Mouse (Mus musculus): ENCODE data around the gene Ampd2. TPM values are rescaled to one million over a fixed set of nuclear protein-coding genes. Genes with fewer than 3 reads are reported as not detected.
A peak's percentile ranks its signal among the peaks of the same experiment; 100 is the strongest.

Gene Ampd2
- total and polyA plus RNA-seq, 3 experiments: 54.9 to 201 TPM; not detected in 1

- H3K79me2 ChIP-seq (ENCODE audit: control insufficient read depth, insufficient read depth, low read length, poor library complexity): no peaks in the 10 kb centered on the region
- no peak for TF ChIP-seq USF2 (IDR thresholded peaks at IDR 0.05; ENCODE audit: borderline replicate concordance in 1 of 2, insufficient read depth in 1 of 2, low read depth in 1 of 2, low read length in 2 of 2)
- TF ChIP-seq CHD2 (IDR thresholded peaks at IDR 0.05; ENCODE audit: low read length): peak; percentile 76
- TF ChIP-seq GATA1 (IDR thresholded peaks at IDR 0.05; ENCODE audit: low read depth, low read length): peak; percentile 34; the same call in 1 of the 2 replicates
- no peak for TF ChIP-seq HCFC1 (IDR thresholded peaks at IDR 0.05; ENCODE audit: low read depth, low read length)
- no peak for TF ChIP-seq JUND (IDR thresholded peaks at IDR 0.05; ENCODE audit: low read depth, low read length)
- TF ChIP-seq SIN3A (IDR thresholded peaks at IDR 0.05; ENCODE audit: low read length): no peak
- TF ChIP-seq SMC3 (IDR thresholded peaks at IDR 0.05; ENCODE audit: low read depth, low read length): no peak
- TF ChIP-seq TBP (IDR thresholded peaks at IDR 0.05; ENCODE audit: low read depth, low read length): no peak
- no peak overlapping the region for H3K27ac ChIP-seq (ENCODE audit: control insufficient read depth, low read depth, low read length)
Observed at GRCm38 (mm10) chr3:108026049-108026448, 60.4 kb downstream of the Ampd2 start.

GRCm38 (mm10) chr3:108025318-108025717 lies 61.1 kb downstream of the Ampd2 start:
- no peak overlapping the region for H3K9ac ChIP-seq (ENCODE audit: control insufficient read depth, low read depth, low read length, poor library complexity, severe bottlenecking)

More at GRCm38 (mm10) chr3:108026049-108026448, 60.4 kb downstream of the Ampd2 start:
- Histone ChIP-seq H3K27me3 (ENCODE audit: control insufficient read depth in 1 of 2, insufficient read depth in 2 of 2, low read length in 2 of 2) (peaks cover 0 to 10% of the 10 kb centered on the region in 2 experiments; a peak in 2 of 4 replicates), H3K9ac (ENCODE audit: control insufficient read depth, low read depth, low read length, poor library complexity, severe bottlenecking) (no peak overlapping the region), H3K36me3 (ENCODE audit: control insufficient read depth in 1 of 2, insufficient read depth in 2 of 2, low read length in 2 of 2) (no peaks in the 10 kb centered on the region), H3K4me1 (ENCODE audit: control insufficient read depth in 1 of 2, insufficient read depth in 2 of 2, low read length in 2 of 2) (peaks cover 0 to 3% of the 10 kb centered on the region in 2 experiments; a peak in 1 of 4 replicates), H3K9me3 (replicated peaks; ENCODE audit: insufficient read depth, low read length) (no peaks in the 10 kb centered on the region), H3K4me3 (ENCODE audit: control insufficient read depth in 1 of 2, insufficient read depth in 1 of 2, low read depth in 2 of 2, low read length in 2 of 2) (no peak overlapping the region)
- peak; percentile 72 for DNase-seq (ENCODE audit: low read depth, low spot score)

More at GRCm38 (mm10) chr3:108025318-108025717, 61.1 kb downstream of the Ampd2 start:
- Histone ChIP-seq H3K27ac (ENCODE audit: control insufficient read depth, low read depth, low read length) (no peak overlapping the region), H3K79me2 (ENCODE audit: control insufficient read depth, insufficient read depth, low read length, poor library complexity) (no peaks in the 10 kb centered on the region), H3K36me3 (ENCODE audit: control insufficient read depth in 1 of 2, insufficient read depth in 2 of 2, low read length in 2 of 2) (no peaks in the 10 kb centered on the region), H3K4me1 (ENCODE audit: control insufficient read depth in 1 of 2, insufficient read depth in 2 of 2, low read length in 2 of 2) (peaks cover 0 to 3% of the 10 kb centered on the region in 2 experiments; a peak in 1 of 4 replicates), H3K4me3 (ENCODE audit: control insufficient read depth in 1 of 2, insufficient read depth in 1 of 2, low read depth in 2 of 2, low read length in 2 of 2) (no peak overlapping the region), H3K9me3 (replicated peaks; ENCODE audit: insufficient read depth, low read length) (no peaks in the 10 kb centered on the region), H3K27me3 (ENCODE audit: control insufficient read depth in 1 of 2, insufficient read depth in 2 of 2, low read length in 2 of 2) (peaks cover 0 to 10% of the 10 kb centered on the region in 2 experiments; a peak in 2 of 4 replicates)
- no peak for DNase-seq (ENCODE audit: low read depth, low spot score)
- no peak for TF ChIP-seq BHLHE40 (IDR thresholded peaks at IDR 0.05; ENCODE audit: borderline replicate concordance, low read depth, low read length)
- TF ChIP-seq ZMIZ1 (IDR thresholded peaks at IDR 0.05; ENCODE audit: low read depth, low read length): no peak
- TF ChIP-seq TBP (IDR thresholded peaks at IDR 0.05; ENCODE audit: low read depth, low read length): no peak
- no peak for TF ChIP-seq TAL1 (IDR thresholded peaks at IDR 0.05; ENCODE audit: low read length)
- no peak for TF ChIP-seq CTCF (IDR thresholded peaks at IDR 0.05 in 2 of 3, conservative IDR thresholded peaks at IDR 0.05 in 1 of 3; ENCODE audit: control insufficient read depth in 1 of 3, insufficient read depth in 1 of 3, low read depth in 2 of 3, low read length in 3 of 3, poor library complexity in 1 of 3, severe bottlenecking in 1 of 3)
- no peak for TF ChIP-seq SIN3A (IDR thresholded peaks at IDR 0.05; ENCODE audit: low read length)
- TF ChIP-seq USF2 (IDR thresholded peaks at IDR 0.05; ENCODE audit: borderline replicate concordance in 1 of 2, insufficient read depth in 1 of 2, low read depth in 1 of 2, low read length in 2 of 2): no peak
- TF ChIP-seq MEF2A (IDR thresholded peaks at IDR 0.05; ENCODE audit: extremely low read depth, insufficient replicate concordance, low read depth, low read length, poor library complexity, severe bottlenecking): no peak
- TF ChIP-seq EP300 (IDR thresholded peaks at IDR 0.05; ENCODE audit: low read depth in 1 of 2, low read length in 2 of 2): no peak
- TF ChIP-seq NELFE (IDR thresholded peaks at IDR 0.05; ENCODE audit: low read depth, low read length): no peak
- no peak for TF ChIP-seq ETS1 (IDR thresholded peaks at IDR 0.05; ENCODE audit: low read depth, low read length)
- TF ChIP-seq USF1 (IDR thresholded peaks at IDR 0.05; ENCODE audit: low read depth, low read length): no peak
- no peak for TF ChIP-seq POLR2A (IDR thresholded peaks at IDR 0.05; ENCODE audit: control insufficient read depth in 1 of 2, insufficient read depth in 1 of 2, low read depth in 1 of 2, low read length in 2 of 2, poor library complexity in 1 of 2)
- no peak for TF ChIP-seq ELF1 (IDR thresholded peaks at IDR 0.05; ENCODE audit: low read depth, low read length)
- no peak for TF ChIP-seq CHD2 (IDR thresholded peaks at IDR 0.05; ENCODE audit: low read length)
- no peak for TF ChIP-seq SMC3 (IDR thresholded peaks at IDR 0.05; ENCODE audit: low read depth, low read length)

Other genes with a start within 250 kb of the Ampd2 start
- gene Eps8l3, start 209.4 kb downstream of the Ampd2 start, total RNA-seq (2012; rRNA removed): 0.07 and 0.12 TPM in 2 replicates
- gene Eps8l3, start 209.4 kb downstream of the Ampd2 start, polyA plus RNA-seq (2012; ENCODE audit: insufficient read depth in 1 of 2, insufficient read length in 2 of 2, low read depth in 1 of 2, low replicate concordance in 2 of 2, missing spikeins in 1 of 2): not detected
- gene Gstm5, start 190.8 kb downstream of the Ampd2 start, total RNA-seq (2012; rRNA removed): 115 and 134 TPM in 2 replicates
- 100 to 1,000 TPM in 1 of 2 experiments, not detected in 1; 164 TPM for gene Gstm5, start 190.8 kb downstream of the Ampd2 start, polyA plus RNA-seq (2012; ENCODE audit: insufficient read depth in 1 of 2, insufficient read length in 2 of 2, low read depth in 1 of 2, low replicate concordance in 2 of 2, missing spikeins in 1 of 2)
- gene Gstm7, start 154.8 kb downstream of the Ampd2 start, total RNA-seq (2012; rRNA removed): 0.10 TPM in 1 of 2 replicates, not detected in the other
- gene Gstm7, start 154.8 kb downstream of the Ampd2 start, polyA plus RNA-seq (2012; ENCODE audit: insufficient read depth in 1 of 2, insufficient read length in 2 of 2, low read depth in 1 of 2, low replicate concordance in 2 of 2, missing spikeins in 1 of 2): under 1 TPM in 1 of 2 experiments, not detected in 1; 0.24 TPM
- not detected in 2 replicates for gene Gstm6, start 142.9 kb downstream of the Ampd2 start, total RNA-seq (2012; rRNA removed)
- gene Gstm6, start 142.9 kb downstream of the Ampd2 start, polyA plus RNA-seq (2012; ENCODE audit: insufficient read depth in 1 of 2, insufficient read length in 2 of 2, low read depth in 1 of 2, low replicate concordance in 2 of 2, missing spikeins in 1 of 2): under 1 TPM in 1 of 2 experiments, not detected in 1; 0.13 TPM
- not detected in 2 replicates for gene Gstm3, start 117.4 kb downstream of the Ampd2 start, total RNA-seq (2012; rRNA removed)
- gene Gstm3, start 117.4 kb downstream of the Ampd2 start, polyA plus RNA-seq (2012; ENCODE audit: insufficient read depth in 1 of 2, insufficient read length in 2 of 2, low read depth in 1 of 2, low replicate concordance in 2 of 2, missing spikeins in 1 of 2): under 1 TPM in 1 of 2 experiments, not detected in 1; 0.06 TPM
- gene Gstm2, start 100.2 kb downstream of the Ampd2 start, total RNA-seq (2012; rRNA removed): not detected in 2 replicates
- gene Gstm2, start 100.2 kb downstream of the Ampd2 start, polyA plus RNA-seq (2012; ENCODE audit: insufficient read depth in 1 of 2, insufficient read length in 2 of 2, low read depth in 1 of 2, low replicate concordance in 2 of 2, missing spikeins in 1 of 2): not detected
- gene Gstm1, start 68.7 kb downstream of the Ampd2 start, total RNA-seq (2012; rRNA removed): 0.20 and 0.31 TPM in 2 replicates
- 1 to 10 TPM in 1 of 2 experiments, not detected in 1; 6.7 TPM for gene Gstm1, start 68.7 kb downstream of the Ampd2 start, polyA plus RNA-seq (2012; ENCODE audit: insufficient read depth in 1 of 2, insufficient read length in 2 of 2, low read depth in 1 of 2, low replicate concordance in 2 of 2, missing spikeins in 1 of 2)
- 1.3 and 1.4 TPM in 2 replicates for gene Gstm4, start 41.8 kb downstream of the Ampd2 start, total RNA-seq (2012; rRNA removed)
- gene Gstm4, start 41.8 kb downstream of the Ampd2 start, polyA plus RNA-seq (2012; ENCODE audit: insufficient read depth in 1 of 2, insufficient read length in 2 of 2, low read depth in 1 of 2, low replicate concordance in 2 of 2, missing spikeins in 1 of 2): 1 to 10 TPM in 1 of 2 experiments, not detected in 1; 7.4 TPM
- gene Gnat2, start 6.1 kb upstream of the Ampd2 start, total RNA-seq (2012; rRNA removed): 4.7 and 6.4 TPM in 2 replicates
- gene Gnat2, start 6.1 kb upstream of the Ampd2 start, polyA plus RNA-seq (2012; ENCODE audit: insufficient read depth in 1 of 2, insufficient read length in 2 of 2, low read depth in 1 of 2, low replicate concordance in 2 of 2, missing spikeins in 1 of 2): 10 to 100 TPM in 1 of 2 experiments, not detected in 1; 12.4 TPM
- 92.1 and 111 TPM in 2 replicates for gene Gnai3, start 59.5 kb upstream of the Ampd2 start, total RNA-seq (2012; rRNA removed)
- gene Gnai3, start 59.5 kb upstream of the Ampd2 start, polyA plus RNA-seq (2012; ENCODE audit: insufficient read depth in 1 of 2, insufficient read length in 2 of 2, low read depth in 1 of 2, low replicate concordance in 2 of 2, missing spikeins in 1 of 2): 10 to 100 TPM; 74.2 to 96.4 TPM
- 0.04 and 0.07 TPM in 2 replicates for gene Gpr61, start 68.2 kb upstream of the Ampd2 start, total RNA-seq (2012; rRNA removed)
- gene Gpr61, start 68.2 kb upstream of the Ampd2 start, polyA plus RNA-seq (2012; ENCODE audit: insufficient read depth in 1 of 2, insufficient read length in 2 of 2, low read depth in 1 of 2, low replicate concordance in 2 of 2, missing spikeins in 1 of 2): under 1 TPM in 1 of 2 experiments, not detected in 1; 0.07 TPM
- gene Amigo1, start 99.7 kb upstream of the Ampd2 start, total RNA-seq (2012; rRNA removed): 3.7 and 4.6 TPM in 2 replicates
- gene Amigo1, start 99.7 kb upstream of the Ampd2 start, polyA plus RNA-seq (2012; ENCODE audit: insufficient read depth in 1 of 2, insufficient read length in 2 of 2, low read depth in 1 of 2, low replicate concordance in 2 of 2, missing spikeins in 1 of 2): 1 to 10 TPM in 1 of 2 experiments, not detected in 1; 9.5 TPM
- gene Cyb561d1, start 114.6 kb upstream of the Ampd2 start, total RNA-seq (2012; rRNA removed): 2.9 and 3.6 TPM in 2 replicates
- gene Cyb561d1, start 114.6 kb upstream of the Ampd2 start, polyA plus RNA-seq (2012; ENCODE audit: insufficient read depth in 1 of 2, insufficient read length in 2 of 2, low read depth in 1 of 2, low replicate concordance in 2 of 2, missing spikeins in 1 of 2): 1 to 10 TPM in 1 of 2 experiments, not detected in 1; 5.9 TPM
- 4.4 and 5.6 TPM in 2 replicates for gene Atxn7l2, start 124.3 kb upstream of the Ampd2 start, total RNA-seq (2012; rRNA removed)
- gene Atxn7l2, start 124.3 kb upstream of the Ampd2 start, polyA plus RNA-seq (2012; ENCODE audit: insufficient read depth in 1 of 2, insufficient read length in 2 of 2, low read depth in 1 of 2, low replicate concordance in 2 of 2, missing spikeins in 1 of 2): 10 to 100 TPM in 1 of 2 experiments, not detected in 1; 14.6 TPM
- not detected in 2 replicates for gene Sypl2, start 140.0 kb upstream of the Ampd2 start, total RNA-seq (2012; rRNA removed)
- not detected for gene Sypl2, start 140.0 kb upstream of the Ampd2 start, polyA plus RNA-seq (2012; ENCODE audit: insufficient read depth in 1 of 2, insufficient read length in 2 of 2, low read depth in 1 of 2, low replicate concordance in 2 of 2, missing spikeins in 1 of 2)
- 353 and 414 TPM in 2 replicates for gene Psma5, start 170.3 kb upstream of the Ampd2 start, total RNA-seq (2012; rRNA removed)
- gene Psma5, start 170.3 kb upstream of the Ampd2 start, polyA plus RNA-seq (2012; ENCODE audit: insufficient read depth in 1 of 2, insufficient read length in 2 of 2, low read depth in 1 of 2, low replicate concordance in 2 of 2, missing spikeins in 1 of 2): 100 to 1,000 TPM in 1 of 2 experiments, not detected in 1; 429 TPM
- 10.2 and 12.3 TPM in 2 replicates for gene Sort1, start 197.4 kb upstream of the Ampd2 start, total RNA-seq (2012; rRNA removed)
- 10 to 100 TPM; 22.7 to 28.3 TPM for gene Sort1, start 197.4 kb upstream of the Ampd2 start, polyA plus RNA-seq (2012; ENCODE audit: insufficient read depth in 1 of 2, insufficient read length in 2 of 2, low read depth in 1 of 2, low replicate concordance in 2 of 2, missing spikeins in 1 of 2)